Mouse (Mus musculus) E14TG2a.4 (cell line): Measurements from ENCODE around the gene Acox1.

ENCODE experiments used
- CTCF ChIP-seq: conservative IDR thresholded peaks from 2 replicates; pipeline ENCODE4 v1.5.1; 2014; ENCODE audit warnings: low read length
- NANOG ChIP-seq: IDR thresholded peaks from 2 replicates; pipeline ENCODE4 v1.6.1; 2014; ENCODE audit warnings: borderline replicate concordance, low read length, mixed read lengths

- no peak for TF ChIP-seq CTCF
- no peak for TF ChIP-seq NANOG
These were observed 2.3 kb upstream of the Acox1 start for GRCm38 (mm10) chr11:116201151-116201550.
